Mouse (Mus musculus) heart, adult 2 months (tissue): ENCODE data around the gene Polr3c.

ENCODE experiments used
- CTCF ChIP-seq: fragments of 200-600 bp; IDR thresholded peaks from 2 replicates; pipeline ENCODE4 v1.8.1; 2022; ENCODE audit warnings: antibody characterized with exemption, mild to moderate bottlenecking, moderate library complexity
- POLR2A ChIP-seq: fragments of 200-500 bp; IDR thresholded peaks from 2 replicates; pipeline ENCODE4 v1.6.1; 2011; ENCODE audit warnings: mild to moderate bottlenecking, low read depth, low read length, control low read depth; ENCODE audit not compliant: insufficient read depth

DNA sequence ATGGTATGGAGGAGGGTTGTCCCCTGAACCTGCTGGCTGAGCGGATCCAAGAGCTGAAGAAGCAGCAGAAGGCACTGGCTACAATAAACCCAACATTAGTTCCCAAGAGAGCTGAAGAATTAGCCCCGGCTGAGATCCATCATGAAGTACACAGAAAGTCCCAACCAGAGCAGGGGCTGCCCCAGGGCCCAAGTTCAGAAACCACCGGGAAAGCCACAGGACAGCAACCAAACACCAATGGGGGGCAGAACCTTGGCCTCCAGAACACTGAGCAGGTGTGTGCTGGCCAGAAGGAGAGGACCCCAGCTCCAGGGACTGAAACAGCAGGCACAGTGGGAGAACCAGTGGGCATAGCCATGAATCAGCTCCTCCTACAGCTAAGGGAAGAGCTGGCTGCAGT is 43.9 kb downstream of the Polr3c start:
- TF ChIP-seq CTCF: no peak
- TF ChIP-seq POLR2A: no peak
